Mouse (Mus musculus) left cerebral cortex, postnatal 36 days (tissue): ENCODE data around the gene Tarsl2. TPM values are rescaled to one million over a fixed set of nuclear protein-coding genes. Genes with fewer than 3 reads are reported as not detected.

Experiments
- DNase-seq, 2 experiments: peaks; one replicate each; pipeline ENCODE4 v3.0.0; 2021 to 2022; ENCODE audit warnings: low spot score in 2 of 2, mixed read lengths in 1 of 2
- intact Hi-C: fragments of 180-260 bp; cut with DNase I; formaldehyde crosslinking; loops from one replicate; pipeline ENCODE4 v1.15.1; 2025
- total RNA-seq, 2 experiments: library from RNA; stranded (reverse); gene quantifications; 2 replicates each; pipeline ENCODE4 v1.2.3; 2021

The Tarsl2 gene
- total RNA-seq, 2 experiments from 2014 or later: 40.0 to 43.8 TPM

GRCm38 (mm10) chr7:65643861-65644421 is 757 bp upstream of the Tarsl2 start:
- DNase-seq: no peak
- intact Hi-C loops: no loop called here

- DNase-seq: no peak
- intact Hi-C loops: no loop called here
These were observed 1.3 kb downstream of the Tarsl2 start for GRCm38 (mm10) chr7:65645996-65646395.

GRCm38 (mm10) chr7:65650662-65651061 is 6.0 kb downstream of the Tarsl2 start:
- no peak for DNase-seq
- intact Hi-C loops: no loop called here

- intact Hi-C loops: no loop called here
- DNase-seq: no peak
These were observed 12.9 kb downstream of the Tarsl2 start for GRCm38 (mm10) chr7:65657490-65658120.

- intact Hi-C loops: no loop called here
- DNase-seq: no peak
These were observed 18.6 kb downstream of the Tarsl2 start for GRCm38 (mm10) chr7:65663225-65663790.

- intact Hi-C loops: no loop called here
- DNase-seq: no peak
These were observed 19.2 kb downstream of the Tarsl2 start for GRCm38 (mm10) chr7:65663886-65664285.

- intact Hi-C loops: no loop called here
- no peak for DNase-seq
These were observed 22.8 kb downstream of the Tarsl2 start for GRCm38 (mm10) chr7:65667491-65667890.

- intact Hi-C loops: no loop called here
- DNase-seq: no peak
These were observed 33.4 kb downstream of the Tarsl2 start for GRCm38 (mm10) chr7:65678050-65678449.

- intact Hi-C loops: no loop called here
- DNase-seq: no peak
These were observed 34.4 kb downstream of the Tarsl2 start for GRCm38 (mm10) chr7:65678900-65679595.

GRCm38 (mm10) chr7:65681166-65681565 is 36.5 kb downstream of the Tarsl2 start:
- intact Hi-C loops: no loop called here
- no peak for DNase-seq

GRCm38 (mm10) chr7:65684256-65684835 is 39.6 kb downstream of the Tarsl2 start:
- intact Hi-C loops: no loop called here

GRCm38 (mm10) chr7:65686664-65687063 is 42.0 kb downstream of the Tarsl2 start:
- no peak for DNase-seq
- intact Hi-C loops: no loop called here

More at GRCm38 (mm10) chr7:65684256-65684835, 39.6 kb downstream of the Tarsl2 start:
- DNase-seq: no peak

- no peak for DNase-seq
- intact Hi-C loops: no loop called here
These were observed 46.2 kb downstream of the Tarsl2 start, which contains the start of gene Tm2d3 for GRCm38 (mm10) chr7:65690869-65691268. Gene Tm2d3 (plus strand): TSS chr7:65691169.

GRCm38 (mm10) chr7:65691929-65692605 is 47.4 kb downstream of the Tarsl2 start:
- no peak for DNase-seq
- intact Hi-C loops: no loop called here

- DNase-seq: no peak
- intact Hi-C loops: no loop called here
These were observed 48.2 kb downstream of the Tarsl2 start for GRCm38 (mm10) chr7:65692883-65693282.

- intact Hi-C loops: no loop called here
- peak; percentile 86 to 90 for DNase-seq
These were observed 48.7 kb downstream of the Tarsl2 start for GRCm38 (mm10) chr7:65693301-65693821.

- intact Hi-C loops: no loop called here
- DNase-seq: no peak
These were observed 51.8 kb downstream of the Tarsl2 start for GRCm38 (mm10) chr7:65696450-65696849.

- no peak for DNase-seq
- intact Hi-C loops: no loop called here
These were observed 57.4 kb downstream of the Tarsl2 start for GRCm38 (mm10) chr7:65702076-65702475.

- intact Hi-C loops: loop anchor here (1.0 kb wide), 1 partner anchor 350 kb away; no protein-coding TSS in a partner anchor
- DNase-seq: peak; percentile 75 to 80
These were observed 60.1 kb downstream of the Tarsl2 start for GRCm38 (mm10) chr7:65704818-65705242.
